Mouse (Mus musculus) megakaryocyte, embryonic 14.5 days (primary cell): ENCODE data around the gene Uri1.

Experiments used
- FLI1 ChIP-seq: IDR thresholded peaks from 2 replicates; pipeline ENCODE4 v1.6.1; 2012; ENCODE audit warnings: low read length, inconsistent platforms, mixed read lengths
- GATA1 ChIP-seq: IDR thresholded peaks from 3 replicates; pipeline ENCODE4 v1.6.1; 2012; ENCODE audit warnings: mixed read lengths, low read length, inconsistent platforms, borderline replicate concordance

DNA sequence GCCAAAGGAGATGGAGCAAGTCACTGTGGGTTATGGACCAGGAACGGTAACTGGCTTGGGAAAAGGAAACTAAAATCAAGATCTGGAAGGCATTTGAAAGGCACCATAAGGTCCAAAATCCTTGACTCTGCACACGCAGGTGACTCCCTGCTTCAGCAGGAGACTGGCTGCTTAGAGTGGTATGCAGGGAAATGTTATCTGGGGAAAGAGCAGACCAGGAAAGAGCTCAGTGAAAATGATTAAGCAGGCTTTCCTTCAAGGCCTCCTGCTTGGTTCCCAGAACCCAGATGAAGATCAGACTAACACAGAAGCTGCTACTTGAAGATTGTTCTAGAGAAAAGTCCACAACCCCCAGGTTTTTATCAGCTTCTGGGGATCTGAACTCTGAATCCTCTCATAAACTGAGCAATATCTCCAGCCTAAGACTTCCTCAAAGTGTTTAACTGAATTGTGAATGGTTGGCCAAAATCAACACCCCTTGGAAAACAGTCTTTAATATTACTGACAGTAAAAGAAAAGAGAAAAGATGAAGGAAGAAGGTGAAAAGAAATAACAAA is 50.3 kb downstream of the Uri1 start:
- no peak for TF ChIP-seq GATA1
- TF ChIP-seq FLI1, result no peak
